Mouse (Mus musculus) heart, adult 2 months (tissue): ENCODE data around the gene Minpp1.

Source experiments
- CTCF ChIP-seq: fragments of 200-600 bp; IDR thresholded peaks from 2 replicates; pipeline ENCODE4 v1.8.1; 2022; ENCODE audit warnings: antibody characterized with exemption, mild to moderate bottlenecking, moderate library complexity
- POLR2A ChIP-seq: fragments of 200-500 bp; IDR thresholded peaks from 2 replicates; pipeline ENCODE4 v1.6.1; 2011; ENCODE audit warnings: mild to moderate bottlenecking, low read depth, low read length, control low read depth; ENCODE audit not compliant: insufficient read depth

DNA sequence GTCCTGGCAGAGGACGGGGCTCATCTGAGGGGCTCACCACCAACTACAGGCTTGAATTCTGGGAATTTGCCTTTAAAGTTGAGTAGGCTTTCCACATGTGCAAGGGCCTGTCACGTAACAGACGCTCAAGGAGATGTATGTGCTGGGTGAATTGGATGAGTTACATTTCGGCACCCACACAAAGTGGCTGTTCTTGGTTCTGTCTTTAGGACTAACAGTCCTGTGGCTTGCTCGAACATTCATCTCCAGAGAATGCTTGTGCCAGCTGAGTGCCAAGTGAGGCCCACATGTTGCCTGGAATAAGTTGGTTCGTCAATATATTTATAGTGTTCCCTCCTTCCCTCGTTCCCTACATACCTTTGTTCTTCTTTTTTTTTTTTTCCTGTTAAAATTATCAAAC is 44.7 kb downstream of the Minpp1 start:
- TF ChIP-seq CTCF (no peak), POLR2A (no peak)
